Mouse (Mus musculus) forelimb bud, embryonic 11.5 days (tissue): Measurements from ENCODE around the gene Zmiz1.

Experiments
- DNase-seq: peaks from one replicate; pipeline ENCODE4 v3.0.0-alpha.2; 2012; ENCODE audit warnings: low read depth, low spot score

Zmiz1 gene

GRCm38 (mm10) chr14:25459016-25459393, at the start of gene Zmiz1:
Gene Zmiz1, plus strand, starts transcription at chr14:25459185.
- DNase-seq: peak; percentile 92

DNA sequence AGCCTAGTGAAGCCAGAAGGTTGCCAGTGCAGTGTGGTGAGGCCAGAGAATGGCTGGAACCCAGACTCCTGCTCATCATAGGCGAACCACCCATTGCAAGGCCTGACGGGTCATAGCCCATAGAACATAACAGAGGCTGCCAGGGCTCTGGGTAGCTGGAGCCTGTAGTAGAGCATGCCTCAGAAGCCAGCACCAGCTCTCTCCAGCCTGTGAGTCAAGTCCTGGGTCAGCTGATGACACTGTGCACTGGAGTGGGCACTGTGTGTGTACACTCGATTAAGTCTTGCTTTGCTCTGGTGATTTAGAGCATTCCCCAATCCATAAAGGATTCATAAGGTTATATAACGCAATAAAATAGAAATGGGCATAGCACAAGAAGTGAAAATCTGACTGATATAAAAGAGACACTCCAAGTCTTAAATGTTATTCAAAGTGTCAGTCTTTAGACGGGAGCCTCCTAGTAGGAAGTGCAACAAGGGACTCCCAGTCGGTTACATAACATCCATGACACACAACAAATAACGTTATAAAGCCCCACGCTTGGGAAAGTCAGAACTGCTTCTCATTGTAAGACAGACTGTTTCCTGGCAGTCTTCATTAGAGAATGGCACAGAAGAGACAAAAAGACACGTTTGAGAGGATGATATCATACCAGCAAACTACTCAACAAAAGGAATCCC, 47.0 kb upstream of the Zmiz1 start:
- no peak for DNase-seq

DNA sequence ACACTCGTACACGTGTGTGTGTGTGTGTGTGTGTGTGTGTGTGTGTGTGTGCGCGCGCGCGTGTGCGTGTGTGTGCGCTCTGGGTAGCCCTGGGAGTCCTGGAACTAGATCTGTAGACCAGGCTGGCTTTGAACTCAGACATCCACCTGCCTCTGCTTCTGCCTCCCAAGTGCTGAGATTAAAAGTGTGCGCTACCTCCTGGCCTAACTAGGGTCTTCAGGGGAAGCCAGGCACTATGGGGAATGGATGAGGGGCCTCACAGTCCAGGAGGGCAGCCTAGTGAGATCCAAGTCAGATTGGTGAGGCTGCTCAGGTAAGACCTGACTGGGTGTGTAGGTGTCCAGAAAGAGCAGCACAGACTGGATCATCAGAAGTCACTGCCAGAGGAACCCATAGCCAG, 46.2 kb upstream of the Zmiz1 start:
- DNase-seq: no peak

DNA sequence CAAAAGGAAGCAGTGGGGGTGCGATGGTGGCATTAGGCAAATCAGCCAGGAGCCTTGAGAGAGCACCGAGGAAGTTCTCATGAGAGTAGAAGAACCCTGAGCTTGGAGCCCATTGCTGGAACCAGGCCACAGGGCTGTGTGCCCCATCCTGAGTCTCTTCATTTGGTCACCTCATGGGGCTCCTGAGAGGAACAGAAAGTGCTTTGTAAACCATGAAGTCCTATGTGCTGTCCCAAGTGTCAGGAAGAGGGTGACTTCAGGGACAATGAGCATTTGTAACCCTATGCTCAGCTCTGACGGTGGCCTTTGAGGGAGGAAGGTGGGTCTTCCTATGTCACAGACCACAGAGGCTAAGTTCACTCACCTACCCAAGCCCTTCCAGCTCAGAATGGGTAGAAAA, 45.5 kb upstream of the Zmiz1 start:
- no peak for DNase-seq

GRCm38 (mm10) chr14:25414115-25414514, 44.9 kb upstream of the Zmiz1 start:
- no peak for DNase-seq

DNA sequence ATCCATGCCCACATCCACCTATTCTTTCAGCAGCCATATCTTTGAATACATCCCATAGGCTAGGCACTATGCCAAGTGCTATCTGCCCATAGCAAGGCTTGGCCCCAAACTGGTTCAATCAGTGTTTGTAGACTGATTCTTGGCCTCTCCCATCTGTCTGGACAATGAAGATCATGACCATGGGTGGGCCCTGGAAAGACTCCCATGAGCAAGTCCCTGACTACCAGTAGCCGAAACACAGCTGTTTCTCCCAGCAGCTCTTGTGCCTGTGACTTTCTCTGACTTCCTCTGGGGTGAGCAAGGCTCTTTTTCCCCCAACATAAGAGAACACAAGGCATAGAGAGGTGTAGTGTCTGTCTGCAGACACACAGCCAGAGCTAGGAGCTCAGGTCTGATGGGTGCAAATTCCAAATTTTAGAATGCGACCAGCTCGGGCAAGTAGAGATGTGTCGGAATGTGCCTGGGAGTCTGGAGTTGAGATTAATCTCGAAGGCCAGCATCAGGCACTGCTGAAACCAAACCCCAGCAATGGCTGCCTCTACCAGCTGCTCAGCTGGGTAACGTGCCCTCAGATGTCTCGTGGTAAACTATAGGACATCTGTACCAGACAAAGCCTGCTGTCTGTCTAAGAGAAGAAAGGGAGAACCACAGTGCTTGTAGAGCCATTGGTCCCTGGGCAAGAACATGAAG, 38.8 kb upstream of the Zmiz1 start:
- DNase-seq: no peak

DNA sequence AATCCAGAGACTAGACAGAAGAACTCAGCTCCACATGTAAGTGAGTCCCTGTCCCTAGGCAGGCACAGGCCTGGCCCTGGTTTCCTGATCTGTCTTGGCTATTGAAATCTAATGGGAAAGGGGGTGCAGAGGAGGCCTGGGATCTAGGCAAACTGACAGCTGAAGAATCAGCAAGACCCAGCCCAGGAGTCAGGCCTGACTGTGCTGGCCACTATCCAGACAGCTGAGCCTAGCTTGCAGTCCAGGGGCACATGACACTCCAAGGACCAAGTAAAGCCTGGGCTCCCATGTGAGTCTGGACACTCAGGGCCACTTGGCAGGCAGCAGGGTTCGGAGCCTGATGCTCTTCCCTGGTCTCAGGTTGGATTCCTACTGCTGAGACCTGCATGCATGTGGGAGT, 38.0 kb upstream of the Zmiz1 start:
- DNase-seq: no peak

DNA sequence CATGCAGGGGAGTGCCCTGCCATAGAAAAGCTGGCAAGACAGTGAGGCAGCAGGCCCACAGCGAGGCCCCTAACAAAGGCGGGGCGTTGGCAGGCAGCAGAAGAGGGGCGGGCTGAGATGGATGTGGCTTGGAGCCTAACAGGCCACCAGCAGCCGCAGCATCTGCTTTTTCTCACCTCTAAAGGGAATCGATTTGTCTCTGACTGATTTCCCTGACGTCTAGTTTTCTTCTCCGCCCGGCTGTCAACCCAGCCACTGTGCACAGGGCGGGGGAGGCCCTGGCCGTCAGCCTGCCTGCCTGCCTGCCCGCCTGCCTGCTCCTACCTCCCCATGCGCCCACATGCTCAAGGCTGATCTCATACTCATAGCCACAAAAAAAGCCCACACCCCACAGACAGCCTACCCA, 37.4 kb upstream of the Zmiz1 start:
- DNase-seq: no peak

DNA sequence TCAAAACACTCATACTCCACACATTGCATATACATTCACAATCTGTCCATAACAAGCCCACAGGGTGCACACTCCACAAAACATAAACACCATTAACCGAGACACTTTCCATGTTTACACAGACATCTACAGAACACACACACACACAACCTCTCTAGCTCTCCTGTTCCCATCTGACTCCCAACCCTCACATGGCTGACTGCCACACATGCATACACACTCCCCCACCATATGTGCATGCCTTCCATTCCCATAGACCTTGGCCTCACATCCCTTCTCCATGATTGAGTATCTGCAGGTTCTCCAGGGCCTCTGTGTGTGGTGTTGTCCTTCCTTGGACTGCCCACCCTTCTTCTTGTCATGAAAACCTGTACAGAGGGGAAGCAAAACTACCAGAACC, 36.0 kb upstream of the Zmiz1 start:
- no peak for DNase-seq

- no peak for DNase-seq
Observed at GRCm38 (mm10) chr14:25423721-25424443, 35.1 kb upstream of the Zmiz1 start.

- DNase-seq: no peak
Observed at GRCm38 (mm10) chr14:25438255-25438654, 20.7 kb upstream of the Zmiz1 start.

GRCm38 (mm10) chr14:25440116-25440515, 18.9 kb upstream of the Zmiz1 start:
- no peak for DNase-seq

DNA sequence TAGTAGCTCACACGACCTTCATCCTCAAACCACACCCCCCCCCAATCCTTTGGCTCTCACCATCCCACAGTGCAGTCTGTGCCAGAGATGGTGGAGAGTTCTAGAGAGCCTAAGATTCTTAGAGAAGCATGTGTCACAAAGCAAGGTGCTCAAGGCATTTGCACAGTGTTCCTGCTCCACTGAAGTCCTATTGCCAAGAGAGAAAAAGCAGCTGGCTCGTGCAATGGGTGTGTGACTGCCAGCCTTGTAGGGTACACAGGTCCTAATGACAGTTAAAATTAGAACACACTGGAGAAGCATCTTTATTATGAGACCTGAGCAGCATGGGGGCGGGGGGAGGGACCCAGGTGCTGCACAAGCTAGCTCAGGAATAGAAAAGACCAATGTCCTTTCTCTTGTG, 18.2 kb upstream of the Zmiz1 start:
- DNase-seq: no peak

- DNase-seq: no peak
Observed at GRCm38 (mm10) chr14:25441469-25441868, 17.5 kb upstream of the Zmiz1 start.

GRCm38 (mm10) chr14:25442676-25443075, 16.3 kb upstream of the Zmiz1 start:
- no peak for DNase-seq

- no peak for DNase-seq
Observed at GRCm38 (mm10) chr14:25447136-25447775, 11.7 kb upstream of the Zmiz1 start.

DNA sequence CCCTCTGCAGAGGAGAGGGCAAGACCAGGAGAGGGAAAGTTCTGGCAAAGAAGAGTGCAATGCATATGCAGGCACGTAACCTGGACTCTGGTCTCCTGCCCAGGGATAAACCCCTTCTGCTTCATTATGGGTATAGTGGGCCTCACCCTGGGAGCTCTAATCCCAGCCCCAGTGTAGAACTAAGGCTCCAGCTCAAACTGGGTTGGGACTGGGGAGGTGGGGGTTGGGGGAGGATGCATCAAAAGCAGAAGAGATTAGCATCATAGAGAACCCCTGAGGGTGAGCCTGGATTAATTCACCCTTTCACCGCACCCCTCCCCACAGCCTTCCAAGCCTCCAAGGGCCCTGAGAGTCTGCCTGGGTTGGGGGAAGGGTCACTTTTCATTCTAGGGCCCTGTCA, 10.5 kb upstream of the Zmiz1 start:
- DNase-seq: no peak

DNA sequence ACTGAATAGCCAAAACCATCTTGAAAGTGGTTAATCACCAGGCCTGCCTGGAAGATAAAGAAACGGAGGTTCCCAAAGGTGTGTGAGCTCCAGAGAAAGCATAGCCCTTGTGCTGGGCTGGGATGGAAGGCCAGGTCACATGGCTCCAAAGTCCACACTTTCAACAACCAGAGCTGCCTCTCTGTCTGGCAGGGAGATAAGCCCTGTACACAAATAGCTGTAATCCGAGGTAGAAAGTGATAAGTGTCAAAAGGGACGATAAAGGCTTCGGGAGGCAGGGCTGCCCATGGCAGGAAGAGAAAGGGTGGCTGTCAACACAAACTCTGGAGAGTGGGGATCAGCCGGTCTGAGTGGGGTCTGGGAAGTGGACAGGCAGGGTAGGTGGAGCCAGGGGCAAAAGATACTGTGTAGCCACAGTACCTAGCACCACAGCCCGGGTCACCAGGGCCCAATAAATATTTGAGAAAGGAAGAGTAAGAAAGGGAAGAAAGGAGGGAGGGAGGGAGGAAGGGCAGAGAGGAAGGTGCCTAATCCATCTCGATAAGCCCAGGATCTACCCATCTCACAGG, 7.8 kb upstream of the Zmiz1 start:
- DNase-seq: no peak

DNA sequence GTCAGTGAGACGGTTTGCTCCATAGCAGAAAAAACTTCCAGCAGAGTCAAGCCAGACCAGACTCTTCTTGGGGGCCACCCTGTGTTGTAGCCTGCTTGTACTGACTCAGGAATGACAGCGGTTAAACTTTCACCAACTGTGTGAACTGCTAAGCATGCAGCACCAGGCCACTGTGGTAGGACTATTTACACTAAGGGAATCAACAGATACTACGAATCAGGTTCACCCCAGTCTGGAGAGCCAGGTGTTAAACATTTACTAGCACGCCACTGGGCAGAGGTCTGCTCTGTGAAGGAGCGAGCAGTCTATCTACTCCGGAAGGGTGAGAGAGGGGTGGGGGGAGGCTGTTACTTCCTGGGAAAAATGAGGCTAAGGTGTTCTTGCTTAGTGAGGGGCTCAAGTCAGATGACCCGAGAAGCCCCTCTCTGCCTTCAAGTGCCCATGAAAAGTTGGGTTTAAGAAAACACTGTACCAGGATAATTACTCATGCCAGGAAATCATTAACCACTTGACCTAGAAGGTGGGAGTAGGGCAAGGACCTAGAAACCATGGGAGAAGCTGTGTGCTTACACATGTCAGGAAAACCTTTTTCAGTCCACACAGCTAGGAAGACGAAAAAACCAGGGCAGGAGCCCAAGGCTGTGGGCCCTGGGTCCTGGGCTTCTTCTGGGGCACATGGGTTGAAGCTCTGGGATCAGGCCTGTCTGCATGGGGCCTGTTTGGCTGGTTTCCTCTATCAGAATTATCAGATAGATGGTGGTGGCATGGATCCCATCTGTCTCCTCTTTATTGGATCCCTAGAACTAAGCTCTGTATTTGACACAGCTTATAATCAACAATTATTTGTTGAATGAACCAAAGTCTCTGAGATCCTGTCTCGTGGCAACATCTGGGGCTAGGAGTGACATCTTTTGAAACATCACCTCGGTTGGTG, 7.0 kb upstream of the Zmiz1 start:
- no peak for DNase-seq

DNA sequence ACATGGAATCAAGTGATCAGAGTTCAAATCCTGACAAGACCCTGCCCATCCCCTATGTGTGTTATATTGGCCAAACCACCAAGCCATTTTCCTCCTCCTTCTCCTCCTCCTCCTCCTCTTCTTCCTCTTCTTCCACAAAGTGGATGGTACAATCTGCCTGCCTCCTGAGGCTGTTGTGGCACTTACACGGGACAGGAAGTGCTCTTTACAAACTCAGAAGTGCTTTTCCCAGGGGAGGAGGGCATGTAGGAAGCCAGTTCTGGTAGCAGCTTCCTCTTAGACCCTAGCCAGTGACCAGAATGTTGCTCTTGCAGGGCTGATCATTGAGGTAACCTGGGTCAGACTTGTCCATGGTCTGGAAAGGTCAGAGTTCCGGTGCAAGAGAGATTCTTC, 6.4 kb upstream of the Zmiz1 start:
- DNase-seq: no peak
